Mouse (Mus musculus): Measurements from ENCODE around the gene Nradd.

- no peak for TF ChIP-seq CTCF (IDR thresholded peaks at IDR 0.05; ENCODE audit: low read depth, low read length)
- no peak for TF ChIP-seq POLR2AphosphoS5 (IDR thresholded peaks at IDR 0.05; ENCODE audit: insufficient replicate concordance, low read depth, low read length)
- no peak for TF ChIP-seq GATA1 (IDR thresholded peaks at IDR 0.05; ENCODE audit: borderline replicate concordance, low read length)
- no peak for TF ChIP-seq GATA2 (IDR thresholded peaks at IDR 0.05; ENCODE audit: borderline replicate concordance, low read depth, low read length)
Observed at GRCm38 (mm10) chr9:110583521-110583920, 40.7 kb downstream of the Nradd start.
